Mouse (Mus musculus) adrenal gland, adult (tissue): ENCODE measurements at regions not wholly inside any gene's neighbourhood (a gene's known extent, or its start where the extent isn't known, plus 50 kb on each side); places are given as distances from the start of the nearest gene placed in this dataset.

ENCODE experiments used
- DNase-seq, 2 experiments: peaks; one replicate each; pipeline ENCODE4 v3.0.0; 2022 to 2023; ENCODE audit warnings: low spot score in 1 of 2; ENCODE audit not compliant: inconsistent age in 2 of 2

GRCm38 (mm10) chr10:67339371-67339929 lies 54.3 kb upstream of the Nrbf2 start:
- DNase-seq: no peak

GRCm38 (mm10) chr10:67344722-67345121 lies 59.6 kb upstream of the Nrbf2 start:
- no peak for DNase-seq

GRCm38 (mm10) chr10:67350956-67351355 lies 65.9 kb upstream of the Nrbf2 start:
- DNase-seq: no peak

- DNase-seq: no peak
Measured at GRCm38 (mm10) chr10:67360793-67361192, 75.7 kb upstream of the Nrbf2 start.

GRCm38 (mm10) chr10:67361281-67361680 lies 76.2 kb upstream of the Nrbf2 start:
- no peak for DNase-seq

GRCm38 (mm10) chr10:67364595-67364994 lies 79.5 kb upstream of the Nrbf2 start:
- no peak for DNase-seq

GRCm38 (mm10) chr10:67365158-67365557 lies 80.1 kb upstream of the Nrbf2 start:
- no peak for DNase-seq

- no peak for DNase-seq
Measured at GRCm38 (mm10) chr10:67372569-67373161, 87.6 kb upstream of the Nrbf2 start.

GRCm38 (mm10) chr10:67376638-67377037 lies 91.5 kb upstream of the Nrbf2 start:
- DNase-seq: no peak

- peak; percentile 74 to 87 for DNase-seq
Measured at GRCm38 (mm10) chr10:67377643-67378223, 92.6 kb upstream of the Nrbf2 start.

- no peak for DNase-seq
Measured at GRCm38 (mm10) chr10:67380174-67380573, 95.1 kb upstream of the Nrbf2 start.

- DNase-seq: no peak
Measured at GRCm38 (mm10) chr10:67383352-67383751, 98.2 kb upstream of the Nrbf2 start.

- no peak for DNase-seq
Measured at GRCm38 (mm10) chr10:67383802-67384567, 98.9 kb upstream of the Nrbf2 start.

GRCm38 (mm10) chr10:67384568-67384958 lies 99.5 kb upstream of the Nrbf2 start:
- DNase-seq: no peak

- DNase-seq: no peak
Measured at GRCm38 (mm10) chr10:67385966-67386365, 100.9 kb upstream of the Nrbf2 start.

GRCm38 (mm10) chr10:67388755-67389154 lies 103.7 kb upstream of the Nrbf2 start:
- DNase-seq: no peak

- DNase-seq: no peak
Measured at GRCm38 (mm10) chr10:67400434-67400833, 115.3 kb upstream of the Nrbf2 start.

GRCm38 (mm10) chr10:67401409-67401808 lies 116.3 kb upstream of the Nrbf2 start:
- DNase-seq: no peak

- DNase-seq: no peak
Measured at GRCm38 (mm10) chr10:67417529-67417928, 117.7 kb upstream of the Egr2 start.

GRCm38 (mm10) chr10:67420761-67421160 lies 114.5 kb upstream of the Egr2 start:
- no peak for DNase-seq

GRCm38 (mm10) chr10:67425407-67425806 lies 109.9 kb upstream of the Egr2 start:
- DNase-seq: no peak

GRCm38 (mm10) chr10:67427220-67427619 lies 108.1 kb upstream of the Egr2 start:
- DNase-seq: no peak
